Mouse (Mus musculus): ENCODE data around the gene Slc39a11. TPM values are rescaled to one million over a fixed set of nuclear protein-coding genes. Genes with fewer than 3 reads are reported as not detected.

The Slc39a11 gene
- polyA plus RNA-seq, 1 experiment from 2014 or later = 23.5 TPM

GRCm38 (mm10) chr11:113676847-113677246 lies 27.0 kb upstream of the Slc39a11 start:
- peaks cover 6% of the 10 kb centered on the region; the same call in 1 of the 2 replicates for H3K36me3 ChIP-seq (ENCODE audit: control insufficient read depth, insufficient read depth, low read length)
- ATAC-seq (ENCODE audit: low read depth) = no peak
- H3K27me3 ChIP-seq (ENCODE audit: control insufficient read depth, insufficient read depth, low read length) = no peaks in the 10 kb centered on the region
- WGBS = 80% methylated on average over 2 of the region's 2 CpGs
- no peak overlapping the region for H3K9ac ChIP-seq (replicated peaks; ENCODE audit: low read depth, low read length)
- H3K4me3 ChIP-seq (ENCODE audit: low read depth, low read length) = no peak overlapping the region
- no peaks in the 10 kb centered on the region for H3K9me3 ChIP-seq (ENCODE audit: control insufficient read depth, low read length)
- H3K4me1 ChIP-seq (ENCODE audit: control insufficient read depth, insufficient read depth, low read length) = no peaks in the 10 kb centered on the region
- no peak overlapping the region for H3K27ac ChIP-seq (ENCODE audit: low read depth, low read length)
- no peak overlapping the region for H3K4me2 ChIP-seq (ENCODE audit: low read depth, low read length)

DNA sequence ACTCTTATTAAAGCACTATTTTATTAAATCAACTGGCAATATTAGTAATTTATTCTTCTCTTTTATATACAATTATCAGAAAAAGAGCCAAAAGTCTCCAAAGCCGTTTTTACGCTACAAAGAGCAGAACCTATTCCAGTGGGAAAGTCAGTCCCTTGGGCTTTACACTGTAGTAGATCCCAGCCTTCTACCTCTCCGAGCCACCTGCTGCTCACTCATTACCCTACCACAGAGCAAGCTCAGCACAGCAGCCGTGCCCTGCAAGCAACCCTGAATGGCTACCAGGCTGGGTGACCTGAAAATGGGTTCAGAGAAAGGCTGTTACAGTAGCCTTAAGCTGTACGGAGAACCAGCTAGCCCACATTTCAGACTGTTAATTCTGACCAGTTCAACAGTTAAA lies 24.7 kb upstream of the Slc39a11 start:
- no peaks in the 10 kb centered on the region for H3K9me3 ChIP-seq (ENCODE audit: control insufficient read depth, low read length)
- H3K4me2 ChIP-seq (ENCODE audit: low read depth, low read length) = no peak overlapping the region
- no peaks in the 10 kb centered on the region for H3K27me3 ChIP-seq (ENCODE audit: control insufficient read depth, insufficient read depth, low read length)
- ATAC-seq (ENCODE audit: low read depth) = no peak
- no peak overlapping the region for H3K9ac ChIP-seq (replicated peaks; ENCODE audit: low read depth, low read length)
- peaks cover 6% of the 10 kb centered on the region; the same call in 1 of the 2 replicates for H3K36me3 ChIP-seq (ENCODE audit: control insufficient read depth, insufficient read depth, low read length)
- H3K4me1 ChIP-seq (ENCODE audit: control insufficient read depth, insufficient read depth, low read length) = no peaks in the 10 kb centered on the region
- WGBS = 83% methylated on average over 5 of the region's 5 CpGs
- H3K4me3 ChIP-seq (ENCODE audit: low read depth, low read length) = no peak overlapping the region
- H3K27ac ChIP-seq (ENCODE audit: low read depth, low read length) = no peak overlapping the region

DNA sequence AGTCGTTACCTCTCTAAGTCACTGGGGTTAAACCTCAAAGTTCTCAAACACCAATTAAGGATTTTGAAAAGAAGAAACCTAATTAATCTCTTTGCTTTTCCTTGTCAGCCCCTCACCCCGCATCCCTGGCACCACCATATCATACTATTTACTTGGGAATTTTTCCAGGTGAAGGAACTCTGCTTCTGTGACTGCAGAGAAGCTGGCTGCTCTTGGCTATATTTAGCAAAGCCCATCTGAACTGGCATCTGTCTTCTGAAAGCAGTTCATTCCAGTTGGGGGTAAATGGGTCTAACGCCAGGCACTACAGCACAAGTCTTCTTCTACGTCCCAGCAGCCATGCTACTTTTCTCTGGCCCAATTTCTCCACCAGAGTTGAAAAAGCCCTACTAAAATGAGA lies 23.7 kb upstream of the Slc39a11 start:
- ATAC-seq (ENCODE audit: low read depth) = no peak
- Histone ChIP-seq H3K4me3 (ENCODE audit: low read depth, low read length) (no peak overlapping the region), H3K9ac (replicated peaks; ENCODE audit: low read depth, low read length) (no peak overlapping the region), H3K9me3 (ENCODE audit: control insufficient read depth, low read length) (no peaks in the 10 kb centered on the region), H3K27ac (ENCODE audit: low read depth, low read length) (no peak overlapping the region), H3K27me3 (ENCODE audit: control insufficient read depth, insufficient read depth, low read length) (no peaks in the 10 kb centered on the region), H3K4me2 (ENCODE audit: low read depth, low read length) (no peak overlapping the region), H3K4me1 (ENCODE audit: control insufficient read depth, insufficient read depth, low read length) (no peaks in the 10 kb centered on the region), H3K36me3 (ENCODE audit: control insufficient read depth, insufficient read depth, low read length) (peaks cover 6% of the 10 kb centered on the region; the same call in 1 of the 2 replicates)
- WGBS = 95% methylated on average over 4 of the region's 4 CpGs

DNA sequence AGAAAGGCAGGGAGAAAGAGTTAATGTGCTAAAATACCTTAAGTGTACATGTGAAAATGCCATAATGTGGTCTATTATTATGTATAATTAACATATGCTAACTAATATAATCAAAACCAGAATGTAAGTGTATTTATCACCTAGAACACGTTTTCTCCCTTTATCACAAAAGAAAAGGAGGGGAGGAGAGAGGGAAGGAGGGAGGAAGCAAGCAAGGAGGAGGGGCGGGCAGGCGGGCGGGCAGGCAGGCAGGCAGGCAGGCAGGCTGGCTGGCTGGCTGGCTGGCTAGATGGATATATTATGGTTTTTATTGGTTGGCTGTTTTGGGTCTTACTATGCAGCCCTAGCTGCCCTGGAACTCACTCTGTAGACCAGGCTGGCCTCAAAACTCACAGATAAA lies 19.8 kb upstream of the Slc39a11 start:
- Histone ChIP-seq H3K9ac (replicated peaks; ENCODE audit: low read depth, low read length) (no peak overlapping the region), H3K27me3 (ENCODE audit: control insufficient read depth, insufficient read depth, low read length) (no peaks in the 10 kb centered on the region), H3K4me2 (ENCODE audit: low read depth, low read length) (no peak overlapping the region), H3K4me3 (ENCODE audit: low read depth, low read length) (no peak overlapping the region), H3K36me3 (ENCODE audit: control insufficient read depth, insufficient read depth, low read length) (peaks cover 6% of the 10 kb centered on the region; the same call in 1 of the 2 replicates), H3K4me1 (ENCODE audit: control insufficient read depth, insufficient read depth, low read length) (0 out of 2 replicates have a peak, but pooled peaks cover 7% of the 10 kb centered on the region), H3K9me3 (ENCODE audit: control insufficient read depth, low read length) (no peaks in the 10 kb centered on the region), H3K27ac (ENCODE audit: low read depth, low read length) (no peak overlapping the region)
- ATAC-seq (ENCODE audit: low read depth) = no peak
- WGBS = 66% methylated on average over 4 of the region's 4 CpGs

DNA sequence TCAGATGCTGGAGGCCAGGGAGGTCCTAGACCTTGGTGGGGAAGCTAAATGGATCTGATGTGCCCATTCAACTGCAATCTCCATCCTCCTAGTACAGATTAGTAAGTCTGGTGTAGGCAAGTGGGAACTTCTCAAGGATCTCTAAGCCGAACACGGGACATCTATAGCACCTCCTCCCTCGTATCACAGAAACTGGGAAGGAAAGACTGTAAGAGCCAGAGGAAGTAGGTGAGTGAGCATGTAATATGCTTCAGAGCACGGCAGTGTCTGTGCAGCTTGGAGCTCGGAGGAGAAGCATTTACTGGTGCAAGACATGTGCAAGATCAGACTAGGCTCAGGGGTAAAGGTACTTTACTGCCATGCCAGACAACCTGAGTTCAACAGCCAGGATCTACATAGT lies 19.0 kb upstream of the Slc39a11 start:
- 0 out of 2 replicates have a peak, but pooled peaks cover 7% of the 10 kb centered on the region for H3K4me1 ChIP-seq (ENCODE audit: control insufficient read depth, insufficient read depth, low read length)
- H3K27ac ChIP-seq (ENCODE audit: low read depth, low read length) = no peak overlapping the region
- H3K27me3 ChIP-seq (ENCODE audit: control insufficient read depth, insufficient read depth, low read length) = no peaks in the 10 kb centered on the region
- ATAC-seq (ENCODE audit: low read depth) = no peak
- no peak overlapping the region for H3K4me2 ChIP-seq (ENCODE audit: low read depth, low read length)
- no peaks in the 10 kb centered on the region for H3K9me3 ChIP-seq (ENCODE audit: control insufficient read depth, low read length)
- peaks cover 11% of the 10 kb centered on the region; the same call in 1 of the 2 replicates for H3K36me3 ChIP-seq (ENCODE audit: control insufficient read depth, insufficient read depth, low read length)
- H3K4me3 ChIP-seq (ENCODE audit: low read depth, low read length) = no peak overlapping the region
- 94% methylated on average over 5 of the region's 5 CpGs for WGBS
- H3K9ac ChIP-seq (replicated peaks; ENCODE audit: low read depth, low read length) = no peak overlapping the region

DNA sequence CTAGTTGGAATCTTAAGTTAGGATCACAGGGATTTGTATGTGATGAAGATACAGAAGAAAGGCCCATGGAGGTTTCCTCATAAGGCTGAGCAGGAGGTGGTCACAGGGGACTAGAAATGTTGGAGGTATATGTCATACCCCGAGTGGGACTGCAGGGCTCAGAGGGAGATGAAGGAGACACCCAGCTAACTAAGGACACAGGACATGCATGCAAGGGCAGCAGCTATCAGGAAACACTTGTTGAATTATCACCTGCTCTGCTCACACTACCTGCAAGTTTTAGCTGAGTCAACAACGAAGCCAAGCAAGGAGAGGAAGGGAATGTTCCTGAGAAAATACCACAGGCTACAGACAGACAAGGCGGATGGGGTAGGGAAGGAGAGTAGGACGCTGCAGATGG lies 17.8 kb upstream of the Slc39a11 start:
- H3K9ac ChIP-seq (replicated peaks; ENCODE audit: low read depth, low read length) = no peak overlapping the region
- H3K36me3 ChIP-seq (ENCODE audit: control insufficient read depth, insufficient read depth, low read length) = peaks cover 9% of the 10 kb centered on the region; the same call in 1 of the 2 replicates
- no peaks in the 10 kb centered on the region for H3K9me3 ChIP-seq (ENCODE audit: control insufficient read depth, low read length)
- H3K4me1 ChIP-seq (ENCODE audit: control insufficient read depth, insufficient read depth, low read length) = 0 out of 2 replicates have a peak, but pooled peaks cover 7% of the 10 kb centered on the region
- no peak overlapping the region for H3K4me3 ChIP-seq (ENCODE audit: low read depth, low read length)
- no peak overlapping the region for H3K27ac ChIP-seq (ENCODE audit: low read depth, low read length)
- WGBS = 85% methylated on average over 4 of the region's 4 CpGs
- H3K27me3 ChIP-seq (ENCODE audit: control insufficient read depth, insufficient read depth, low read length) = no peaks in the 10 kb centered on the region
- no peak for ATAC-seq (ENCODE audit: low read depth)
- no peak overlapping the region for H3K4me2 ChIP-seq (ENCODE audit: low read depth, low read length)

- Histone ChIP-seq H3K4me2 (ENCODE audit: low read depth, low read length) (no peak overlapping the region), H3K27me3 (ENCODE audit: control insufficient read depth, insufficient read depth, low read length) (no peaks in the 10 kb centered on the region), H3K4me3 (ENCODE audit: low read depth, low read length) (no peak overlapping the region), H3K9me3 (ENCODE audit: control insufficient read depth, low read length) (no peaks in the 10 kb centered on the region), H3K9ac (replicated peaks; ENCODE audit: low read depth, low read length) (no peak overlapping the region), H3K4me1 (ENCODE audit: control insufficient read depth, insufficient read depth, low read length) (0 out of 2 replicates have a peak, but pooled peaks cover 7% of the 10 kb centered on the region), H3K27ac (ENCODE audit: low read depth, low read length) (no peak overlapping the region), H3K36me3 (ENCODE audit: control insufficient read depth, insufficient read depth, low read length) (peaks cover 10% of the 10 kb centered on the region)
- WGBS = 67% methylated on average over 2 of the region's 2 CpGs
- no peak; the same call in 1 of the 2 replicates for ATAC-seq (ENCODE audit: low read depth)
Observed at GRCm38 (mm10) chr11:113667122-113667521, 17.2 kb upstream of the Slc39a11 start.

- no peak for ATAC-seq (ENCODE audit: low read depth)
- Histone ChIP-seq H3K9ac (replicated peaks; ENCODE audit: low read depth, low read length) (no peak overlapping the region), H3K27me3 (ENCODE audit: control insufficient read depth, insufficient read depth, low read length) (no peaks in the 10 kb centered on the region), H3K9me3 (ENCODE audit: control insufficient read depth, low read length) (no peaks in the 10 kb centered on the region), H3K36me3 (ENCODE audit: control insufficient read depth, insufficient read depth, low read length) (peaks cover 14% of the 10 kb centered on the region), H3K4me1 (ENCODE audit: control insufficient read depth, insufficient read depth, low read length) (0 out of 2 replicates have a peak, but pooled peaks cover 7% of the 10 kb centered on the region), H3K4me3 (ENCODE audit: low read depth, low read length) (no peak overlapping the region), H3K27ac (ENCODE audit: low read depth, low read length) (no peak overlapping the region), H3K4me2 (ENCODE audit: low read depth, low read length) (no peak overlapping the region)
- 58% methylated on average over 10 of the region's 10 CpGs for WGBS
Observed at GRCm38 (mm10) chr11:113666648-113667047, 16.8 kb upstream of the Slc39a11 start.

GRCm38 (mm10) chr11:113666205-113666604 lies 16.3 kb upstream of the Slc39a11 start:
- WGBS = 81% methylated on average over 6 of the region's 6 CpGs
- H3K4me2 ChIP-seq (ENCODE audit: low read depth, low read length) = no peak overlapping the region
- H3K9me3 ChIP-seq (ENCODE audit: control insufficient read depth, low read length) = no peaks in the 10 kb centered on the region
- ATAC-seq (ENCODE audit: low read depth) = no peak
- H3K4me3 ChIP-seq (ENCODE audit: low read depth, low read length) = no peak overlapping the region
- H3K27me3 ChIP-seq (ENCODE audit: control insufficient read depth, insufficient read depth, low read length) = no peaks in the 10 kb centered on the region
- H3K9ac ChIP-seq (replicated peaks; ENCODE audit: low read depth, low read length) = no peak overlapping the region
- 0 out of 2 replicates have a peak, but pooled peaks cover 7% of the 10 kb centered on the region for H3K4me1 ChIP-seq (ENCODE audit: control insufficient read depth, insufficient read depth, low read length)
- H3K27ac ChIP-seq (ENCODE audit: low read depth, low read length) = no peak overlapping the region
- H3K36me3 ChIP-seq (ENCODE audit: control insufficient read depth, insufficient read depth, low read length) = peaks cover 19% of the 10 kb centered on the region

All from neural tube, embryonic 14.5 days (tissue).